8 mouse cellular contexts compared by ENCODE assay signal in the genomic region with DNA sequence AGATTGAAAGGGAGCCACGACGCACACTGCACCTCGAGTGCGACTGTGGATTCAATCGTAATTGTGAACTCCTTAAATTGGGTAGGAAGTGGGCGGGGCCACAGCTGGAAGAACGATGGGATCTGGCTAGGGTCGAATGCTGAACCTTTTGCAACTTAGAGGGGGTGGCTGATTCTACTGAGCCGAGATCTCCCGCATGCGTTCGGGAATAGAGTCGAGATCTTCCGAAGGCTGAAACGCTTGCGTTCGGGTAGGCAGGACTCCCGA. TPM values are rescaled to one million over a fixed set of nuclear protein-coding genes. Genes with fewer than 3 reads are reported as not detected.
A peak's percentile ranks its signal among the peaks of the same experiment; 100 is the strongest.
DNase-seq lines count a peak whose midpoint lies in the region; TF ChIP-seq lines count a peak whose summit lies in the region.

No protein-coding gene starts in this region.

- peaks cover 7% of the 10 kb centered on the region; the same call in 1 of the 2 replicates for H3K79me2 ChIP-seq in MEL (ENCODE audit: control insufficient read depth, insufficient read depth, low read length, poor library complexity)

- TF ChIP-seq RAD21 in MEL (IDR thresholded peaks at IDR 0.05; ENCODE audit: low read depth, low read length), result no peak

- no peak for DNase-seq in kidney, adult 2 months
- no peak for DNase-seq in kidney, postnatal 14 days
- no peak for DNase-seq in MEL (ENCODE audit: low read depth, low spot score)
- no peak for DNase-seq in hindbrain, embryonic 10.5 days (ENCODE audit: low spot score)
- no peak for DNase-seq in midbrain, embryonic 10.5 days (ENCODE audit: low spot score)
- no peak for DNase-seq in spleen, adult 18-20 months
- no peak for DNase-seq in thymus, postnatal 0 days (ENCODE audit: low spot score)
- DNase-seq in ovary, postnatal 10 days (ENCODE audit: low spot score), result no peak

- TF ChIP-seq EP300 in MEL (IDR thresholded peaks at IDR 0.05; ENCODE audit: low read depth in 1 of 2, low read length in 2 of 2), result no peak

- no peaks in the 10 kb centered on the region for H3K27me3 ChIP-seq in kidney, adult 2 months (replicated peaks; ENCODE audit: control insufficient read depth, insufficient read depth, low read length)
- no peaks in the 10 kb centered on the region for H3K27me3 ChIP-seq in MEL (ENCODE audit: control insufficient read depth in 1 of 2, insufficient read depth in 2 of 2, low read length in 2 of 2)
- no peaks in the 10 kb centered on the region for H3K27me3 ChIP-seq in hindbrain, embryonic 10.5 days (ENCODE audit: insufficient read depth, poor library complexity, severe bottlenecking)
- H3K27me3 ChIP-seq in midbrain, embryonic 10.5 days (ENCODE audit: low read depth, poor library complexity, severe bottlenecking), result no peaks in the 10 kb centered on the region

- peak overlapping the region; percentile 92 for H3K27ac ChIP-seq in kidney, adult 2 months (ENCODE audit: insufficient read depth, low read depth, low read length)
- peak overlapping the region; percentile 92 for H3K27ac ChIP-seq in MEL (ENCODE audit: control insufficient read depth, low read depth, low read length)
- peak overlapping the region; percentile 92 for H3K27ac ChIP-seq in hindbrain, embryonic 10.5 days
- H3K27ac ChIP-seq in midbrain, embryonic 10.5 days (replicated peaks), result peak overlapping the region; percentile 92

- H3K4me1 ChIP-seq in kidney, adult 2 months (ENCODE audit: control insufficient read depth, insufficient read depth, low read length), result no peaks in the 10 kb centered on the region; the same call in 1 of the 2 replicates
- peaks cover 4 to 17% of the 10 kb centered on the region in 2 experiments; a peak in 3 of 4 replicates for H3K4me1 ChIP-seq in MEL (ENCODE audit: control insufficient read depth in 1 of 2, insufficient read depth in 2 of 2, low read length in 2 of 2)
- H3K4me1 ChIP-seq in hindbrain, embryonic 10.5 days (replicated peaks), result peaks cover 28% of the 10 kb centered on the region
- H3K4me1 ChIP-seq in midbrain, embryonic 10.5 days, result peaks cover 25% of the 10 kb centered on the region

- H3K4me3 ChIP-seq in kidney, adult 2 months (ENCODE audit: insufficient read depth, low read depth, low read length), result peak overlapping the region; percentile 64
- H3K4me3 ChIP-seq in MEL (ENCODE audit: control insufficient read depth in 1 of 2, insufficient read depth in 1 of 2, low read depth in 2 of 2, low read length in 2 of 2), result peak overlapping the region; percentile 73 to 79
- H3K4me3 ChIP-seq in hindbrain, embryonic 10.5 days, result peak overlapping the region; percentile 72
- peak overlapping the region; percentile 83 for H3K4me3 ChIP-seq in midbrain, embryonic 10.5 days

- H3K9me3 ChIP-seq in MEL (replicated peaks; ENCODE audit: insufficient read depth, low read length), result no peaks in the 10 kb centered on the region
- no peaks in the 10 kb centered on the region for H3K9me3 ChIP-seq in hindbrain, embryonic 10.5 days
- no peaks in the 10 kb centered on the region for H3K9me3 ChIP-seq in midbrain, embryonic 10.5 days (replicated peaks)

- under 1% methylated on average over 18 of the region's 18 CpGs for WGBS in kidney, adult 2 months
- WGBS in hindbrain, embryonic 10.5 days, result under 1% methylated on average over 18 of the region's 18 CpGs
- WGBS in midbrain, embryonic 10.5 days, result 0% methylated on average over 18 of the region's 18 CpGs

- no peak for TF ChIP-seq POLR2A in kidney, adult 2 months (IDR thresholded peaks at IDR 0.05; ENCODE audit: low read depth, low read length)
- peak in 1 of 2 experiments; percentile 3; a peak in 1 of 4 replicates for TF ChIP-seq POLR2A in MEL (IDR thresholded peaks at IDR 0.05; ENCODE audit: control insufficient read depth in 1 of 2, insufficient read depth in 1 of 2, low read depth in 1 of 2, low read length in 2 of 2, poor library complexity in 1 of 2)

- H3K9ac ChIP-seq in MEL (ENCODE audit: control insufficient read depth, low read depth, low read length, poor library complexity, severe bottlenecking), result peak overlapping the region; percentile 73

- TF ChIP-seq CTCF in kidney, adult 2 months (conservative IDR thresholded peaks at IDR 0.05; ENCODE audit: insufficient read depth, insufficient read length, low read depth, low read length), result no peak
- TF ChIP-seq CTCF in MEL (IDR thresholded peaks at IDR 0.05 in 2 of 3, conservative IDR thresholded peaks at IDR 0.05 in 1 of 3; ENCODE audit: control insufficient read depth in 1 of 3, insufficient read depth in 1 of 3, low read depth in 2 of 3, low read length in 3 of 3, poor library complexity in 1 of 3, severe bottlenecking in 1 of 3), result no peak

- no peaks in the 10 kb centered on the region for H3K36me3 ChIP-seq in kidney, adult 2 months (ENCODE audit: control insufficient read depth, insufficient read depth, low read length)
- H3K36me3 ChIP-seq in MEL (ENCODE audit: control insufficient read depth in 1 of 2, insufficient read depth in 2 of 2, low read length in 2 of 2), result peaks cover 0 to 7% of the 10 kb centered on the region in 2 experiments; a peak in 3 of 4 replicates
- peaks cover 34% of the 10 kb centered on the region for H3K36me3 ChIP-seq in hindbrain, embryonic 10.5 days
- peaks cover 43% of the 10 kb centered on the region for H3K36me3 ChIP-seq in midbrain, embryonic 10.5 days

TF ChIP-seq in MEL, 35 proteins besides CTCF, POLR2A, EP300 and RAD21:
- TF ChIP-seq MAX (IDR thresholded peaks at IDR 0.05; ENCODE audit: low read length) (peak; percentile 33; the same call in 1 of the 2 replicates), BHLHE40 (IDR thresholded peaks at IDR 0.05; ENCODE audit: borderline replicate concordance, low read depth, low read length) (0 out of 2 replicates have a peak, but pooled peaks have one; percentile 12), MXI1 (IDR thresholded peaks at IDR 0.05; ENCODE audit: low read depth, low read length) (peak; percentile 54; the same call in 1 of the 2 replicates), NELFE (IDR thresholded peaks at IDR 0.05; ENCODE audit: low read depth, low read length) (no peak; the same call in 1 of the 2 replicates)

RNA-seq across cellular contexts. Expression of a gene that starts 0.4 kb away (rescaled TPM):
- polyA plus RNA-seq in kidney, adult 2 months (2012; rRNA removed), result 56.2 and 61.4 TPM in 2 replicates
- total RNA-seq in MEL (2012; rRNA removed), result 31.1 and 33.9 TPM in 2 replicates
- polyA plus RNA-seq in MEL (2012; ENCODE audit: insufficient read depth in 1 of 2, insufficient read length in 2 of 2, low read depth in 1 of 2, low replicate concordance in 2 of 2, missing spikeins in 1 of 2), result 100 to 1,000 TPM in 1 of 2 experiments, not detected in 1; 113 TPM
- polyA plus RNA-seq in hindbrain, embryonic 10.5 days (2016; fragmentation: Nextera tagmentation; extraction: Ambion mirVana), result 38.9 and 39.2 TPM in 2 replicates
- 30.6 and 32.5 TPM in 2 replicates for polyA plus RNA-seq in midbrain, embryonic 10.5 days (2016; fragmentation: Nextera tagmentation; extraction: Ambion mirVana)
- 36.0 and 40.1 TPM in 2 replicates for polyA plus RNA-seq in thymus, postnatal 0 days (2015; fragmentation: Nextera tagmentation; extraction: Ambion mirVana)

RNA-seq across cellular contexts. Expression of a gene that starts 1.1 kb away (rescaled TPM):
- polyA plus RNA-seq in kidney, adult 2 months (2012; rRNA removed), result 88.2 and 105 TPM in 2 replicates
- total RNA-seq in MEL (2012; rRNA removed), result 16.0 and 17.1 TPM in 2 replicates
- polyA plus RNA-seq in MEL (2012; ENCODE audit: insufficient read depth in 1 of 2, insufficient read length in 2 of 2, low read depth in 1 of 2, low replicate concordance in 2 of 2, missing spikeins in 1 of 2), result 10 to 100 TPM in 1 of 2 experiments, not detected in 1; 21.7 TPM
- 269 and 282 TPM in 2 replicates for polyA plus RNA-seq in hindbrain, embryonic 10.5 days (2016; fragmentation: Nextera tagmentation; extraction: Ambion mirVana)
- polyA plus RNA-seq in midbrain, embryonic 10.5 days (2016; fragmentation: Nextera tagmentation; extraction: Ambion mirVana), result 251 and 266 TPM in 2 replicates
- 67.5 and 70.1 TPM in 2 replicates for polyA plus RNA-seq in thymus, postnatal 0 days (2015; fragmentation: Nextera tagmentation; extraction: Ambion mirVana)

RNA-seq across cellular contexts. Expression of a gene that starts 10.1 kb away (rescaled TPM):
- polyA plus RNA-seq in kidney, adult 2 months (2012; rRNA removed), result 1,031 and 1,047 TPM in 2 replicates
- 2,912 and 2,921 TPM in 2 replicates for total RNA-seq in MEL (2012; rRNA removed)
- 1,000 to 10,000 TPM in 1 of 2 experiments, not detected in 1; 2,284 TPM for polyA plus RNA-seq in MEL (2012; ENCODE audit: insufficient read depth in 1 of 2, insufficient read length in 2 of 2, low read depth in 1 of 2, low replicate concordance in 2 of 2, missing spikeins in 1 of 2)
- polyA plus RNA-seq in hindbrain, embryonic 10.5 days (2016; fragmentation: Nextera tagmentation; extraction: Ambion mirVana), result 1,151 and 1,302 TPM in 2 replicates
- polyA plus RNA-seq in midbrain, embryonic 10.5 days (2016; fragmentation: Nextera tagmentation; extraction: Ambion mirVana), result 1,174 and 1,339 TPM in 2 replicates
- polyA plus RNA-seq in thymus, postnatal 0 days (2015; fragmentation: Nextera tagmentation; extraction: Ambion mirVana), result 2,079 and 2,116 TPM in 2 replicates

RNA-seq across cellular contexts. Expression of a gene that starts 16.4 kb away (rescaled TPM):
- 45.5 and 62.2 TPM in 2 replicates for polyA plus RNA-seq in kidney, adult 2 months (2012; rRNA removed)
- 2.0 and 2.7 TPM in 2 replicates for total RNA-seq in MEL (2012; rRNA removed)
- polyA plus RNA-seq in MEL (2012; ENCODE audit: insufficient read depth in 1 of 2, insufficient read length in 2 of 2, low read depth in 1 of 2, low replicate concordance in 2 of 2, missing spikeins in 1 of 2), result 10 to 100 TPM in 1 of 2 experiments, not detected in 1; 16.8 TPM
- 3.5 and 5.8 TPM in 2 replicates for polyA plus RNA-seq in hindbrain, embryonic 10.5 days (2016; fragmentation: Nextera tagmentation; extraction: Ambion mirVana)
- polyA plus RNA-seq in midbrain, embryonic 10.5 days (2016; fragmentation: Nextera tagmentation; extraction: Ambion mirVana), result 3.1 TPM in 2 replicates
- 12.5 TPM in 2 replicates for polyA plus RNA-seq in thymus, postnatal 0 days (2015; fragmentation: Nextera tagmentation; extraction: Ambion mirVana)

RNA-seq across cellular contexts. Expression of a gene that starts 26.4 kb away (rescaled TPM):
- 3.2 and 5.4 TPM in 2 replicates for polyA plus RNA-seq in kidney, adult 2 months (2012; rRNA removed)
- total RNA-seq in MEL (2012; rRNA removed), result 0.12 and 0.20 TPM in 2 replicates
- polyA plus RNA-seq in MEL (2012; ENCODE audit: insufficient read depth in 1 of 2, insufficient read length in 2 of 2, low read depth in 1 of 2, low replicate concordance in 2 of 2, missing spikeins in 1 of 2), result under 1 TPM in 1 of 2 experiments, not detected in 1; 0.56 TPM
- polyA plus RNA-seq in hindbrain, embryonic 10.5 days (2016; fragmentation: Nextera tagmentation; extraction: Ambion mirVana), result 0.07 and 0.38 TPM in 2 replicates
- polyA plus RNA-seq in midbrain, embryonic 10.5 days (2016; fragmentation: Nextera tagmentation; extraction: Ambion mirVana), result 0.12 and 0.25 TPM in 2 replicates
- 2.5 TPM in 2 replicates for polyA plus RNA-seq in thymus, postnatal 0 days (2015; fragmentation: Nextera tagmentation; extraction: Ambion mirVana)
